Mouse (Mus musculus): ENCODE data around the gene Rnf43.

- no peak for TF ChIP-seq CTCF (IDR thresholded peaks at IDR 0.05; ENCODE audit: control insufficient read depth, insufficient read depth, insufficient read length)
- no peak for TF ChIP-seq FOSL1 (IDR thresholded peaks at IDR 0.05; ENCODE audit: insufficient read depth, low read length, poor library complexity, severe bottlenecking)
- TF ChIP-seq MYOD1 (IDR thresholded peaks at IDR 0.05; ENCODE audit: control insufficient read depth, insufficient read length, low read depth) = no peak
- no peak for TF ChIP-seq USF1 (IDR thresholded peaks at IDR 0.05; ENCODE audit: low read depth)
- no peak for TF ChIP-seq MAX (IDR thresholded peaks at IDR 0.05)
These were observed 3.9 kb downstream of the Rnf43 start for GRCm38 (mm10) chr11:87666256-87667035.

All from C2C12 (cell line).